Mouse (Mus musculus): ENCODE measurements around the gene Cggbp1.
A peak's percentile ranks its signal among the peaks of the same experiment; 100 is the strongest.
"Not testable (repeated sequence)": the region's sequence is repeated elsewhere in the genome, so short reads cannot be mapped to it uniquely, and the experiment has no call there.

Gene Cggbp1

DNA sequence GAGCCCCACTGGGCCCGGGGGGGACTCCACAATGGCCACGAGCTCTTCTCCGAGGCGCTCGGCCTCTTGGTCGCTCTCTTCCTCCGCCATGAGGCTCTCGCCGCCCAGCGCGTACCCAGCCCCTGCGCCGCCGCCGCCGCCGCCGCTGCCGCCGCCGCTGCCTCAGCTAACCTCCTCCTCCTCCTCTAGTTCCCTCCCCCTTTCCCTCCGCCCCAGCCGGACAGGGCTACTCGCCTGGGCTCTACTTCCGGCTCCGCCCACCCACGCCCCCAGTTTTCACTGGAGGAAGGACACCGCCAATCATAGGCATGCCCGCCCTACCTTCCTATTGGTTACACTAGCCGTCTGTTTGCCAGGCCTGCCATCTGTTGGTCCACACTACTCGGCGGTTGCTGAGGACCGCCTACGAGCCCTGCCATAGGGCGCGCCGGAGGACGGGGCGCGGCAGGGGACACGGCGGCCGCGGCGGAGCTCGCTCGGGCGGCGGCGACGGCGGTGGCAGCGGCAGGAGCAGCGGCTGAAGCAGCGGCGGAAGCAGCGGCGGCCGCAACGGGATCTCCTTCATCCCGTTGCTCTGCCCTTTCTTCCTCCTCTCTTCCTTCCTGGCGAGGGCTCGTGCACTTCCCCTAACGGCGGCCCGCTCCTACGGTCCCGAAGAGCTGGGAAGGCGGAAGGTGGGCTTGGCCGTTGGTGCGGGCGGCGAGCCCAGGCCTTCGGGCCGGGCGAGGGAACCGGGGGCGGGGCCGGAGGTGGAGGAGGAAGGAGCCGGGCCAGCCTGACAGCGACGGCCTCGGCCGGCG, at the start of gene Cggbp1, which contains the start of gene Zfp654:
Gene Cggbp1 (plus strand): TSS at position 434 of the 800 bp plus-strand sequence.
Gene Zfp654 (minus strand): TSS at position 90 of the 800 bp plus-strand sequence.
- DNase-seq, result peak; percentile 100

DNA sequence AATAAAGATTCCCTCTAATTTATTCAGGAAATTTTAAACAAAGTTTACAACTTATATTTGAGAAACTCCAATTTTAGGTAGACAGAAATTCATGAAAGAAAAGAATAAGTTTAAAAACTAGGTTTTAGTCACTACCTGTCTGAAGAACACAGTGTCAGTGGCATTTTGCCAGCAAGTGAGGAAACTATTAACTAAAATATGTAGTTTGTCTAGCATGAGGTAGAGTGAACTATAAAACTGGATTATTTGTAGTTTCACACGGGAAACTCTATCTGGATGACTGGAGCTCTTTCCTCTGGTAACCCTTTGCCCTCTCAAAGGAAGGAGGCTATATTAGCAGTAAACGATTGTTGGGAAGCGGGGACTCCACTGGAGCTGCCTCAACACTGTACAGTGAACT, 48.8 kb upstream of the Cggbp1 start:
- DNase-seq, result no peak

DNA sequence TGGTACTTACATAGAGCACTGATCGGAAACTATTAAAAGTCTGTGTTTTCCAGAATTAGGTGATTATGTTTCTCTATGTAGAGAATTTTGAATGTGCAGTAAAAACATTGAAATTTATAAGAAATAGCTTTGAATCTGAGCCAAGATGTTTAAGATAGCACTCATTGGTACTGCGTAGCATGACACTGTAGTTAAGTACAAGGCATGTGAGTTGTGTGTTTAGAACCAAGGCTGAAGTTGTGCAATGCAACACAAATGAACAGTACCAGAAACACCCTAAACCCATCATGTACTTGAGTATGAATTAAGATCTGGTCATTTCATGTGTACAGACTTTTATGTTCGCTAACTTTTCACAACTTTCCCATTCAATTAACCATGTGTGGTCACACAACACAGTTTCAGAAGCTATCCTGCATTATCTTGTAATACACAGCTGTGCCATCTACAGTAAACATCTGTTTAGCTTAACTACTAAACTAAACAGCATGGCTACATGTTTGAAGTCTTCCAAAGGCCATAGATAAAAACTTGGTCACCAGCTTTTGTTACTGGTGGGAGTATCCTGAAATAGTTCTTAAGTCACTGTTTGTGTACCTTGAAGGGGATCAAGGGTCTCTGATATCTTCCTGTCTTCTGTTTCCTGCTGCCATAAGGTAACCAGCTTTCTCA, 34.6 kb upstream of the Cggbp1 start:
- DNase-seq, result no peak

DNA sequence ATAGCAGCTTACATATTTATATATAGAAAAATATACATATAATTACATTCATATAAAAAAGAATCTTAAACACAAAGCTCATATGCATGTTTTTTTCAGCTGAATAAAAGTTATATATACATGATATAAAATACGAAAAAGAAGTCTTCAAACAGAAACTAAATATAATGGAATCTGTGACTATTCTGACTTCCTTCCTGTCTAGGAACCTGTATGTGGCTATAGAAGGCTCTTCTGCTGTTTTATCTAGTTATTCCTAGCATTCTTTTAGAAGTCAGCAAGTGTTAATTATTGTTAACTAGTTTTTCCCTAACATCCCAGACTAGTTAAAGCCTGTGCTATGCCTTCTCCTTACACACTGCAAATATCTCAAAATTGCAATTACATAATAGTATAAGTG, 27.9 kb upstream of the Cggbp1 start:
- no peak for DNase-seq

DNA sequence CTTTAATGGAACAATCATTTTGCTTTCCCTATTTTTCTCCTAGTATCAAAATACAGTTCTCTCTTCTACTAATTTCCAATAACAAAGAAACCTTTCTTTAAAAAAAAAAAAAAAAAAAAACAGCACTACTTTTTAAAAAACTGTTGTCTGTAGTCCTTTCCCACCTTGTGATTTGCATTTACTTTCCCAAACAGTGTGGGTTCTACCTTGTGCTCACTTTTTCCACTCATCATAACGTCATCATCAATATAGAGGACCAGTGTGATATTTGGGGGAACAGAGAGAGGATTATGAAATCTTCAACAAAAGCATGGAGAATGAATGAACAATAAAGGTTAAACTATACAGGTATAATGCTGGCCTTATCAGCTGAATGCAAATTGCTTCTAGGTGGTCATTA, 27.3 kb upstream of the Cggbp1 start:
- no peak for DNase-seq

DNA sequence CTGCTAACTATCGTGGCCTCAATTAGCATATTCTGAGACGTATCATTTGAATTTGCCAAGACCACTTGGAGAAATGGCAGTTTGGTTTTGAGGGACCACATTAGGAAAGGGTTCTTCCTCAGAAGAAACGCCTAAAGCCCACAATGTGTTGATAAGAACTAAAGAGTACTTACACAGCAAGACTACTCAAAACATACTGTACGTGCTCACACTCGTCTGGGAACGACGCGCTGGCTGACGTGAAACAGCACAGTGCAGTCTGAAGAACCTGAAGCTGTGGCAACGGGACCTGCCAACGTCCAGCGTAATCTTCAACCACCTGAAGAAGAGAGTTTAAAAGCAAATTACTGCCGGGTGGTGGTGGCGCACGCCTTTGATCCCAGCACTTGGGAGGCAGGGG, 21.5 kb upstream of the Cggbp1 start:
- no peak for DNase-seq

DNA sequence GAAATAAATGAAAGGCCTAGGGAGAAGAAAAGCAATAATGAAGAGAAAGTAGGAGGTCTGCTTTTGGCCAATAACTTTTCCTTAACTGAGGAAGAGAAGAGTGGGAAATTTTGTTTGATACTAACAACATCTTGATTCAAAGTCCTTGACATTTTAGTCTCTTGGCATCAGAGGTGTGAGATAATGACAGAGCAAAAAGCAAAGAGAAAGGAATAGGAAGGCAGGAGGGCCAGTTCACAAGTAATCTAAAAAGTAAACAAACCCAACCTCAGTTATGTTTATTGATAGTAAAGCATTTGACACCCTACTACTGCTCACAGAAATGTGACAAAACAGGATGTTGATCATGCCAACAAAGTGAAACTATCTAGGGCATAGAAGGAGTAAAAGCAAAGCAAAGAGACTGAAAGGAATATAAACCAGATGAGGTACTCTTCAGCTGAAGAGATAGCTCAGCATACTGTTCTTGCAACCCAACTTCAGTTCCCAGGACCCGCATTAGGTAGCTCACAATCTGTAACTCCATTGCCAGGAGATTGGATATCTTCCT, 15.7 kb upstream of the Cggbp1 start:
- no peak for DNase-seq

DNA sequence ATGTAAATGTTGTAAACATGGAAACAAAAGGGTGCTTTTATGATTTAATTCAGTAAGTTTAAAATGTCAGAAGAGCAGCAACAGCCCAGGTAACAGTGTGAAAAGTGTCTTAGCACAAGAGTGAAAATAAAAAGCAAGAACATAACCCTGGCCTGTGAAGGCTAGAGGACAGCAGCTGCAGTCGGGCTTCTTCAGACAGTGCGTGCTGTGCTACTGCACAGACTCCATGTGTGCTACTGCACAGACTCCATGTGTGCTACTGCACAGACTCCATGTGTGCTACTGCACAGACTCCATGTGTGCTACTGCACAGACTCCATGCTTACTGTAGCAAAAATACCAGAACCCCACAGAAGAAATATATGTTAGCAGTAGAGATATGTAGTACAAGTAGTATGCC, 15.1 kb upstream of the Cggbp1 start:
- no peak for DNase-seq

DNA sequence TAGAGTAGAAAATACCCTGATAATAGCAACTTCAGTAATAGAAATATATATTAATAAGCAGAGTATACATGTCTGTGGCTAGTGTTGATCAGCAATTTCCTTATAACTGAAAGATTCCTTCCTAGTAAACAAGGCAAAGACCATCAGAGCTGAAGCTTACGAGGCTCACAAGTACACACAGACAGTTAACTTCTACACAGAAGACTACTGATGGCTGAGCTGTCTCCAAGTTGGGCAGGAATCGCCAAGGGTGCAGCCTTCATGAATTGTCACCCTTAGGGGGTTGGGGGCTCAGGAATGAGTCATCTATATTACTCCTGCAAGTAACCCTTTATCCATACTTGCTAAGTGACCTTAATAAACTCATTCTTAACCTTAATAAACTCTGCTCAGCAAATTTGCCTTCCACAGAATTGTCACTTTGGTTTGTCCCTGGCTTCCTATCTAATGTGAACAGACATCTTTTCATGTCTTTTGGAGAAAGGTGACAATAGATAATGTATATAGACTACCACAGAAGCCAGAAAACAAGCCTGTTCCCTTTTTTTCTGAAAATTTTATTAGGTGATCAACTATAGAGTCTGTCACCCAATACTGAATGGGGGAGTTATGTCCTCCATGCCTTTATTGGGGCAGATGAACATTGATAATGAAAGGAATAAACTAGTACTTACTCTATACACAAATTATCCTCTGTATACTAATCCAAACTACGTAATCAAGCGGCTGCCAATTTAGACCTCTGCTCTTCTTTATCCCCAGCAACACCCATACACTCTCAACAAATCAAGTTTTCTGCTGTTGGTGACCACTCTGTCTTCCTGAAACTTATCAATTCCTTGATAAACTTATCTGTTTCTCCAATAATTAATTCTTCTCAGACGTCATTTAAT, 10.1 kb upstream of the Cggbp1 start:
- no peak for DNase-seq

DNA sequence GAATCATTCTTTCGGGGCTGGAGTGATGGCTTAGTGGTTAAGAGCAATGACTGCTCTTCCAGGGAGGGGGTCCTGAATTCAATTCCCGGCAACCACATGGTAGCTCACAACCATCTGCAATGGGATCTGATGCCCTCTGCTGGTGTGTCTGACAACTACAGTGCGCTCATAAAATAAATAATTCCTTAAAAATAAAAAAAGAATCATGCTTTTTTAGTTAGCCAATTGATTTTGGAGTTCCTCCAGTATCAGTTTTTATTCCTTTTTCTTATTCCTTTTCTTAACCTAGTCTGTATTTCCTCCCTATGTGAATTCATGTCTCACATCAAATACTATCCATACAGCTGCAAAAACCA, 9.4 kb upstream of the Cggbp1 start:
- DNase-seq, result no peak

DNA sequence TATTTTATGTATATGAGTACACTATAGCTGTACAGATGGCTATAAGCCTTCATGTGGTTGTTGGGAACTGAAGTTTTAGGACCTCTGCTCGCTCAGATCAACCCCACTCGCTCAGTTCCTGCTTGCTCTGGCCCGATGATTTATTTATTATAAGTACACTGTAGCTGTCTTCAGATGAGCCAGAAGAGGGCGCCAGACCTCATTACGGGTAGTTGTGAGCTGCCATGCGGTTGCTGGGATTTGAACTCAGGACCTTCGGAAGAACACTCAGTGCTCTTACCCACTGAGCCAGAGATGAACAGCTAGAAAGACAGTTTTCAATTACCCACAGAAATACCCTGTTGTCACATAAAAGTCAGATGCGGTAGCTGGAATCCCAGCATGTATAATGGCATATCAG, 5.8 kb upstream of the Cggbp1 start:
- DNase-seq, result no peak

DNA sequence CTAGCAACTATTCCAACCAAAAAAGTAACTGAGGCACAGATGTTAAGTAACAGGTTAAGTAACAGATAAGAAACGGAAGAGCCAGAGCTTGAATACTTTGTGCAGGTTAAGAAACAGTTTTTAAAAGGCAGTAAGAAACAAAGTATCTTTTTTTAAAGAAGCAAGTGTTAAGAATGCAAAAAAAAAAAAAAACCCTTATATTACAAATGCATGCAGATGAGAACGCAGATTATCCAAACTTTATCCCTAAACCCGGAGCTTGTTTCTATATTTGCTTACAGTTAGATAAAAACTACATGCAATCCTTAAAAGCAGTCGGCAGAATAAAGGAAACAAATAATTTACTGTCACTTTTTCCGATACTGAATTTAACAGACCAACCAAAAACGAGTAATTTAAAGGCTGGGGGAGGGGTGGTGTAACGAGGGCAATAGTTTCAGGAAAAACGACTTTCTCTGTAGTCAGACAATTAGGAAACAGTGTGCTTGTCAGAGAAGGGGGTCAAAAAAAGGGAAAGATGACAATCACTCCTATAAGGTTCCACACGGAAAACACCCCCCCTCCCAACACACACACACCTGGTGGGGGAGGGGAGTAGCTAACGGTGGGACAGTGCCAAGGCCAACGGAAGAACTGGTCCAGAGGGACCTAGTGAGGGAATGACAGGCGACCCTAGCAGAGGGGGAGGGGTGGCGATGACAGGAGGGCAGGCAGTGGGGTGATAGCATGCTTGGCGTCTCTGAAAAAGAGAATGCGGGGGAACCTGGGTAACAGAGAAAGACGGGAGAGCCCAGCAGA, 1.3 kb upstream of the Cggbp1 start:
- DNase-seq, result peak; percentile 95

DNA sequence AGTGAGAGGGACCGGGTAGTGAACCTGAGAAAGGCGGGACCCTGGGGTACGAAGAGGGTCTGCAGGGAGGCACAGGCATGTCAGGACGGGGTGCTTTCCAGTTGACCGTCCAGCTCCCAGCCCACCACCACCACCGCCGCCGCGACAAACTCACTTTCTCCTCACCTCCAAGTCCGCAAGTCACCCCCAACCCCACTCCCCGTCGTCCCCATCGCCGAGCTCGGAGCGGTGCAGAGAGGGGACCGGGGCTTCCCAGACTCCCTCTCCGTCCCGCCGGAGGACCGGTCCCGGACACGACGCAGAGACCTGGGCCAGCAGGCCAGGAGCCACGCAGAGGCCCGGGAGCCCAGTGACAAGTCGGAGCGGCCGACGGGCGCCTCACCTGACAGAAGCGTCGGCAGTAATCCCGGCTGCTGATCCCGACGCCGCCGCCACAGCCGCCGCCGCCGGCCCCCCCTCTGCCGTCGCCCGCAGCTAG, 672 bp upstream of the Cggbp1 start:
- DNase-seq, result no peak

DNA sequence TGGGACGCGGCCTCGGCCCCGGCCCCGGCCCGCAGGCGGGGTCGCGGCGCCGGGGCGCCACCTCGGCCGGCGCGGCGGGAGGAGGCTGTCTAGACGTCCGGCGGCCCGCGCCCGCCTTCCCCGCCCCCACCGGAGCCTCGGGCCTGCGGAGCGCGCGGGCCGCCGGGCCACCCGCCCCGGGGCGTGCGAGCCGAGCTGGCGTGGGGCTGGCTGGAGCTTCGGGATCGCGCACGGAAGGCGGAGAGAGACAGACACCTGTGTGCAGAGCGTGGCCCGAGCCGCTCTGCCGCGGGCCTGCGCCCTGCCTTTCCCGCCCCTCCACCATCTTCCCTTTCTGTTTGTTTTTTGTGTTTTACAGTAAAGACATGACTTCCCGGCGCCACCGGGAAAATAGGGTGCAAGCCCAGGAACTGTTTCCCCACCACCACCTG, 660 bp downstream of the Cggbp1 start:
- DNase-seq, result peak; percentile 95

DNA sequence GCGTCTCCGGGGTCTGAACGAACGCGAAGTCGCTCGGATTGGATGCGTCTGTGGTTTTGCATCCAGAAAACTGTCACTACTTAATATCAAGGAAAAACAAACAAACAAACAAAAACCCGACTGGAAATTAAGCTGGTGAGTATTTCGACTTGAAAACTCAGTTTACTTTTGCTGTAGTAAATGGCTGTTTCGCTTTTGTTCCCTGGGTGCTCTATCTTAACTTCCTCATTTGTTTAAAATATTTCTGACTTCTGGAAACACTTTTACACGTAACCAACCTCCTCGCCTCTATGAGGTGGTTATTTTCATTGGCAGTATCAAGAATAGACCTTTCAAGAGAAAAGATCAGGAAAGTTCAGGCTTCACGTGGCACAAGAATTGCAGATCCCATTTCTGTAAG, 1.1 kb downstream of the Cggbp1 start:
- no peak for DNase-seq

DNA sequence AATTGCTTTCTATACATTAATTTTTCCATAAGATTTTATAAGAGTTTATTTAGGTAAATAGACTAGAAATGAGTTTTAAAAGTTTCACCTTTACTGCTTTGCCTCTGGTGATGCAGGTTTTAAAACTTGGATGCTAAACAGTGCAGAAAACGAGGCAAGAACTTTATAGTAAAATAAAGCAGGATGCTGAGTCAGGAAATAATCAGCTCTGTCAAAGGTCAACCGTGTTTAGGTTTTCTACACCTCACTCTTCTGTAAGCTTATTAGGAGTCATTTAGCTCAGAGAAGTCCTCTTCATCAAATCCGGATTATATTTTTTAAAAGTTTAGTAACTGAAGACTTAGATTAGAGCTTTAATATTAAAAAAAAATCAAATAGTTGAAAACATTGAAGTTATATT, 5.2 kb downstream of the Cggbp1 start:
- DNase-seq, result no peak

DNA sequence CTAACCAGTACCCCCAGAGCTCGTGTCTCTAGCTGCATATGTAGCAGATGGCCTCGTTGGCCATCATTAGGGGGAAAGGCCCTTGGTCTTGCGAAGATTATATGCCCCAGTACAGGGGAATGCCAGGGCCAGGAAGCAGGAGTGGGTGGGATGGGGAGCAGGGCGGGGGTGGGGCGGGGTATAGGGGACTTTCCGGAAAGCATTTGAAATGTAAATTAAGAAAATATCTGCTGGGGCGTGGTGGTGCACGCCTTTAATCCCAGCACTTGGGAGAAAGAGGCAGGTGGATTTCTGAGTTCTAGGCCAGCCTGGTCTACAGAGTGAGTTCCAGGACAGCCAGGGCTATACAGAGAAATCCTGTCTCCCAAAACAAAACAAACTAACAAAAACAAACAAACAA, 14.0 kb downstream of the Cggbp1 start:
- DNase-seq, result not testable (repeated sequence)

DNA sequence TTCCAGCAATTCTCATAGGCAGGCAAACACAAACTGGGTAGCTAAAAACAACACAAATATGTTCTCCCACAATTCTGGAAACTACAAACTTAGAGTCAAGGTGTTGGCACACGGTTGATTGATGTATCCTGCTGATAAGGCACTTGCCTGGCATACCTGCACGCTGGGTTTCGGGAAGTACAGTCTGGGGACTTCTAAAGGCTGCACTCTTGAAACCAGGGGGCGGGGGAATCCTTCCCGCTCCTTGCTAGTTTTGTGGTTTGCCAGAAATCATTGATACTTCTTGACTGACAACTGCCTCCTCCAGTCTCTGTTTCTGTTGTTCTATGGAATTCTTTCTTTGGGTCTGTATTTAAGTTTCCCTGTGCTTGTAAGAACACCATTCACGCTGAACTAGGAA, 16.8 kb downstream of the Cggbp1 start:
- peak; percentile 46 for DNase-seq

DNA sequence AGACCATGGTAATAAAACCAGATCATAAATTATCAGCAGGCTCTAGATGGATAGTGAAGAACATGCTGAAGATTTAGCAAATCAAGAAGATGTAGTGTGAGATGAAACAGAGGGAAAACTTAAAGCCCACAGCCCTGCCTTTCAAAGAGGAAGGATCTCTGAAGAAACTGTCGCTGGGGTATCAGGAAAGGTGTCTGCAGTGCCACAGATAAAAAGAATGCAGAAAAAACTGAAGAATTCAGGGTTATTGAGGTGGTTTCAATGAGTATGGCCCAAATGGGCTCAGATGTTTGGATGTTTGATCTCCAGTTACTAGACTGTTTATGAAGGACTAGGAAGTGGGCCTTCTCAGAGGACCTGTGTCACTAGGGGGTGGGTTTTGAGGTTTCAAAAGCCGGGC, 17.8 kb downstream of the Cggbp1 start:
- DNase-seq, result peak; percentile 50

DNA sequence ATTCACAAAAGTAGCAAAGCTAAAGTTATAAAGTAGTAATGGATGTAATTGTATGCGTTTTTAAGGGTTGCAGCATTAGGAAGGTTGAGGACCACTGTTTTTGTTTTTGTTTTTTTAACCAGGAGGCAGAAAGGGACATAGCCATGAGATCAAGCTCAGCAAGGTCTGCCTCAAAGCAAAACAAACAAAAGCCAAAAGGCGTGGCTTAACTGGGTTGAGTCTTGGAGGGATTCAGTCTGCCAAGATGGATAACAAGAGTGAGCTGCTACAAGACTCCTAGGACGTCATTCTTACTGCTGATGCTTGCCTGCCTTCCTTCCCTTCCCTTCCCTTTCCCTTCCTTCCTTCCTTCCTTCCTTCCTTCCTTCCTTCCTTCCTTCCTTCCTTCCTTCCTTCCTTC, 20.5 kb downstream of the Cggbp1 start:
- DNase-seq, result peak; percentile 90

DNA sequence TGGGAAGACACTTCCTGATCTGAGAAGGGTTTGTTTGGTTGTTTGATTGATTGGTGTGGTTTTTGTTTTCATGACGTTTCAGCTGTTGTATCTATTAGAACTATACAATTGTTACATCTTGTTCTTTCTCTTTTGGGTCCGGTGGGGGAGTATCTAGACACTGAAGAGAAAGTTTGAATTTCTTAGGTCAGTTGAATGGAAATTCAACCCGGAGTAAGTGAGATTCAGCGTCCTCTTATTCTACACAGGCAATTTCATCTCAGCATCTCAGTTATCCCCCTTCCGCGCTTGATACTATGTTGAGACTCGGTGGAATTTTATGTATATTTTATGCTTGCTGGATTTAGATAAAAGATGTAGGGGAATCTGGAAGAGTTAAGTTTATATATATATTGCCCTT, 21.0 kb downstream of the Cggbp1 start:
- DNase-seq, result peak; percentile 30
